Mouse (Mus musculus) liver, postnatal 0 days (tissue): Measurements from ENCODE around the gene Csde1.
A peak's percentile ranks its signal among the peaks of the same experiment; 100 is the strongest.

Source experiments
- CTCF ChIP-seq: sonication (generic); IDR thresholded peaks from 2 replicates; pipeline ENCODE4 v1.5.1; 2016; ENCODE audit warnings: antibody characterized with exemption, low read depth
- EP300 ChIP-seq: IDR thresholded peaks from 2 replicates; pipeline ENCODE4 v1.6.1; 2016; ENCODE audit warnings: antibody characterized with exemption, low read depth, mild to moderate bottlenecking

DNA sequence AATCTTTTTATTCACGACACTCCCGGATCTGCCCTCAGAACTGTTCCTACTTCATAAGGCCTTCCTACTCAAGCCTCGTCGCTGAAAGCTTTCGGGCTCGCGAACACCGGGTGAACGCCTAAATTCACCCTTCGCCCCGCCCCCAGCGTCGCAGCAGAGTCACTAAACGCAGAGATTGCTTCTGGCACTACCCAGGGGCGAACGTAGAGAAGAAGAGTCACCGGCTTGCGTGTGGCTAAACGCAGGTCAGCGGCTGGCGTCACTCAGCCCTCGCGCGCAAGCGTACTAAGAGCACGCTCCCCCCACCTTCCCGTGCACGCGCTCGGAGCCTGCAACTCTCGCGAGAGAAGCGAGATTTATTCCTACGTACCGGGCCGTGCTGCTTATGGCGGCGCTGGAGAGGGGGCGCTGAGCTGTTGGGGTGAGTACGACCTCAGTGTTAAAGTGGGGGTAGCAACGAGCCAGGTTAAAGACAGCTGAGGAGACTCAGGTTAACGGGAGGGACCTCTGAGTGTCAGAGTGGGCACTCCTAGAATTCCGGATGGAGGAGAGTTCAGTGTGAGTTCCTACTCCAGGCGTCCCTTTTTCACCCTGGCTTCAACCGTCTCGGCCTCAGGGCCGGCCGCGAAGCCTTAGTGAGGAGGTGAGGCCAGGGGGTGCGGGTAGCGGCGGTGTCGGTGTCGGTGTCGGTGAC is at the start of gene Csde1:
- TF ChIP-seq EP300 (no peak; the same call in 1 of the 2 replicates), CTCF (peak; percentile 20)
